Mouse (Mus musculus): ENCODE measurements around the gene Gm9964.

DNA sequence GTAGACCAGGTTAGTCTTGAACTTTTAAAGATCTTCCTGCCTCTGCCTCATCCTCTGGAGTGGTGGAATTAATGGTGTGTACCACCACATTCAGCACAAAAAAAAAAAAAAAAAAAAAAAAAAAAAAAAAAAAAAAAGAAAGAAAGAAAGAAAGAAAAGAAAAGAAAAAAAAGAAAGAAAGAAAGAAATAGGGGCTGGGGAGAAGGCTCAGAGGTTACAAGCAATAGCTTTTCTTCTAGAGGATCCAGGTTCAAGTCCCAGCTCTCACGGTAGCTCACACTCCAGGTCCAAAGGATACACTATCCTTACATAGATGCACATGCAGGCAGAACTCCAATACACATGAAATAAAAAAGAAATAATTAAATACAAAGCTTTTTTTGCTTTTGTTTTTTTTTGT is 32.9 kb upstream of the Gm9964 start:
- no peak for TF ChIP-seq POLR2A (IDR thresholded peaks at IDR 0.05; ENCODE audit: borderline replicate concordance, insufficient read depth, low read length)
- no peak for TF ChIP-seq CTCF (IDR thresholded peaks at IDR 0.05; ENCODE audit: borderline replicate concordance, insufficient read depth, low read depth, low read length)

All from cerebellum, adult 2 months (tissue).